Mouse (Mus musculus) small intestine, adult 2 months (tissue): ENCODE measurements around the gene Morn1.

Experiments
- CTCF ChIP-seq: fragments of 200-500 bp; IDR thresholded peaks from 2 replicates; pipeline ENCODE4 v1.5.1; 2012; ENCODE audit warnings: low read depth, mild to moderate bottlenecking, control low read depth, inconsistent platforms, low read length, moderate library complexity, mixed read lengths; ENCODE audit not compliant: insufficient replicate concordance, insufficient read length; ENCODE audit errors: extremely low read depth
- POLR2A ChIP-seq: fragments of 200-500 bp; IDR thresholded peaks from 2 replicates; pipeline ENCODE4 v1.6.1; 2012; ENCODE audit warnings: low read depth, mild to moderate bottlenecking, control low read depth, inconsistent platforms, low read length, moderate library complexity

DNA sequence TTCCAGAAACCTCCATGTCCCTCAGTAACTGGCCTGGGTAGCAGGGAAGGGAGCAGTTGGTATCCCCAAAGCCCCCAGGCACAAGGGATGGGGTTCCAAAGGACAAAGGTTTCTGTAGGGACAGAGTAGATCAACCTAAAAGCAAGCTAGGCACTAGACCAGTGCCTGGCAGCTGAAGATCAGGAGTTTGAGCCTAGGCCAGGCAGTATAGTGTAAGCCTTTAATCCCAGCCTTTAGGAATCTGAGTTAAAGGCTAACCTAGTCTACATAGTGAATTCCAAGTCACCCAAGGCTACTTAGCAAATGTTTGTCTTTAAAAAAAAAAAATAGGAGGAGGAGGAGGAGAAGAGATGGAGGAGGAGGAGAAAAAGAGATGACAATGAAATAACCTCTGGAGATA lies 102.4 kb downstream of the Morn1 start:
- TF ChIP-seq POLR2A = no peak
- TF ChIP-seq CTCF = no peak
